Mouse (Mus musculus) left cerebral cortex, adult 8-10 months (tissue): ENCODE measurements around the gene Zfyve19. TPM values are rescaled to one million over a fixed set of nuclear protein-coding genes. Genes with fewer than 3 reads are reported as not detected.

Experiments
- DNase-seq, 2 experiments: peaks; one replicate each; pipeline ENCODE4 v3.0.0; 2022; ENCODE audit warnings: low spot score in 2 of 2
- total RNA-seq, 4 experiments: library from RNA; stranded (reverse); gene quantifications; 2 replicates each; pipeline ENCODE4 v1.2.4; 2022

The Zfyve19 gene
- total RNA-seq, 4 experiments from 2014 or later = 29.3 to 44.8 (median 35.4) TPM

DNA sequence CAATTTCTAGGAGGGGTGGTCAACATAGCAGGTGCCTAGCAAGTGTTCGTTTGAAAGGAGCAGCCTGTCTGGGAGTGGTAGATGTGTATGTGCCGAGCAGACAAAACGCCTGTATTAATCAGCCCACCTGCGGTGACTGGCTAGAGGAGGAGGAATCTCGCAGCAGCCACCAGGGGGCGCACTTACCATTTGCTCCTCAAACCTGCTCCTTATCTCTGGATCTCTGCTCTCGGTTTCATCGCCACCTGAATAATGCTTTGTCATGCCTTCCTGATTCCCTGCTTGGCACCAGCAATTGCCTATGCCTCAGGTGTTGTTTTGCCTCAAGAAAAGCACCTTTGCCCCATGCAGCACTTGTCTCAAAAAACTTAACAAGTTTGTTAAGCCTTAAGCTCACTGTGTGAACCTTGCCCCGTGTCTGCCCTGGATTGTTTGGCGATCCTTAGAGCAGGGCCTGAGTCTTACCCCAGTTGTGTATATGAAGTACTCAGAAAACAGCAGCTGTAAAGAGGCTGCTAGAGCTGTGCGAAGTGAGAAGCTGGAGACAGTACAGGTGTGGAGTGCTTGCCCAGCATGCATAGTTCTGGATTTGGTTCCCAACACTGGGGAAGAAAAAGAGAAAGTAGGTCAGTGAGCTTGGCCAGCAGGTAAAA is 42.5 kb downstream of the Zfyve19 start:
- peak; percentile 51 to 76 for DNase-seq

DNA sequence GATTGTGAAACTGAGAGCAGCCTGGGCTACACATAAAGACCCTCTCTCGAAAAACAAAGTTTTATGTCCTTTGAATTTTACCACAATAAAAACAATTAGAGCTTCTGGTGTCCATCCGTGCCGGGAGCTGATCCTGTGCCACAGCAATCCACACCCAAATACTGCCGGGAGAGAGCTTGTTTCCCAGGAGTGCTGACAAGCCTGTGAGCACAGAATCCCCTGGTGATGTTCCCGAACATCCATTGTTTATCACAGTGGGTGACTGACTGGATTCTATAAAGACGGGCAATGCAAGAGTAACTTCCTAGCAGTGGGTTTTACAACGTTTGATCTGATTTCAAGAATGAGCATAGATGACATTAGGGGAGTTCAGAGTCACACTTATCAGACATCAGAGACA is 46.6 kb downstream of the Zfyve19 start:
- DNase-seq = no peak

DNA sequence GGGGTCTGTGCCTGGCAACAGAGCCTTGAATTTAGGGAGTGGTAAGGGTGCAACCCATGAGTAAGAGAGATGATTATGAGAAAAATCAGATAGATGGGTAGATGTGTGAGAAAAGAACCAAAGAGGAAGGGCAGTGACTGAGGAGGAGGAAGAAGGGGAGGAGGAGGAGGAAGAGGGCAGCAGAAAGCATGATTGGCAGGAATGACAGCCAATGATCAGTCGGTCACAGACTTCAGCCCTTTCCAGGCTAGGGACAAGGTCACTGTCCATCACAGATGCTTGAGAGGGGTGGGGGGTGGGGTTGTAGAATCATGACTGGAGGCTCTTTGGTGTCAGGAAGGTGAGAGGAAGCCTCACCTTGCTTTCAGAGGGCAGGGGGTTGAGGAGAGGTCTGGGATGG is 52.1 kb downstream of the Zfyve19 start:
- DNase-seq = no peak

DNA sequence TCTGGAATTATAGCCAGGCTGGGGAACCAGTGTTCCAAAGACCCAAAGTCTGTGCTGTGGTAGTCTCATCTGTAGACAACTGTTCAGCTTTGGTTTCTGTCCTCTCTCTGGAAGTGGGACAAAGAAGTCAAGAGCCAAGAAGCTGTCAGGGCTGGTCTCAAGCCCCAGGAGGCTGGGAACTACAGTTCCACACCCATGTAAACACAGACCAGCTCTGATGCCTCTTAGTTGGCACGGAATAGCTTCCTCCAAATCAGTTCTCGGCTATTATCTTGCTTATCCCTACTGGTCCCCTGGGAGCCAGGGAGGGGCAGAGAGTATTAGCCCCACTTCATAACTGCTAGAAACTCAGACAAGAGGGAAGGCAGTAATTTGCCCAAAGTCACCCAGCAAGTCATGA is 52.9 kb downstream of the Zfyve19 start:
- no peak for DNase-seq

DNA sequence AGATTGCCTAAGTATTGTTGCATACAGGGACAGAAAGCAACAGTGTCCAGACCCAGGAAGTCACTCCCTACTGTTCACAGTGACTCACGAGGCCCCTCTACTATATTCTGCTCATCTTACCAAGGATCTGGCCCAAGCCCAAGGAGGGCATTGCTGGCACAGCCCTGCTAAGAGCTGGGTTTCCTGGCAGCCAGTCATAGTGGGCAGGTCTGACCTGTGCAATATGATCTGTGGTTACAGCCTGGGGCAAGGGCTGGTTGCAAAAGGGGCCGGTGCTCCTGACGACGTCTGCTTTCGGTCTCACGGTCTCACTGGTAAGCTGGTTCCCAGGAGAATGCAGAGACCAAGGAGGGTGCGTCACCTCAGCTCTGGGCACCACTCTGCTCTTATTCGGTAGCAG is 54.6 kb downstream of the Zfyve19 start:
- DNase-seq = no peak

DNA sequence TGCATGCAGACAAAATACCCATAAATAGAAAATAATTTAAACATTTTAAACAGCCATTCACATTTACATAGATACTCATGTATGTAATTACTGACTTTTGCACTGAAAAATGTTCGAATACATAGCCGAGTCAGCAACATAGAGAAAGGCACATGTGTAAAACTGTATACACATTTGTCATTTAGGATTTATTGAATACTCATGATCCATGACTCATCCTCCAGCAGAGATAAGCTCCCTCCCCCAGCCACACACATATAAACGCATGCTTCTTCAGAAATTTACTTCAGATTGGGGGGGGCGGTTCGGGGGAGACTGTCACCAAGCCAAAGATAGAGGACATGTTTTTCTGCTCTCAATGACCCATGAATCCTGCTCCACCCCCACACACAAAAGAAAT is 55.4 kb downstream of the Zfyve19 start:
- DNase-seq = no peak

Other genes with a start within 250 kb of the Zfyve19 start
- gene Ccdc32, start 179.2 kb upstream of the Zfyve19 start, total RNA-seq = 10 to 100 TPM; 43.1 to 49.6 (median 46.5) TPM
- 1 to 10 TPM; 6.6 to 9.1 (median 8.0) TPM for gene Rpusd2, start 173.8 kb upstream of the Zfyve19 start, total RNA-seq
- 1 to 10 TPM in 1 of 4 experiments, under 1 TPM in 3; 0.21 to 1.0 (median 0.29) TPM for gene Knl1, start 161.5 kb upstream of the Zfyve19 start, total RNA-seq
- gene Rad51, start 95.8 kb upstream of the Zfyve19 start, total RNA-seq = 1 to 10 TPM in 2 of 4 experiments, under 1 TPM in 2; 0.54 to 4.2 (median 1.2) TPM
- 10 to 100 TPM; 39.4 to 58.8 (median 48.2) TPM for gene Rmdn3, start 51.6 kb upstream of the Zfyve19 start, total RNA-seq
- not detected for gene Gchfr, start 40.8 kb upstream of the Zfyve19 start, total RNA-seq
- gene Gm14137, start 34.1 kb upstream of the Zfyve19 start, total RNA-seq = under 1 TPM in 1 of 4 experiments, not detected in 3; 0.16 TPM
- gene Dnajc17, start 178 bp downstream of the Zfyve19 start, total RNA-seq = 10 to 100 TPM; 15.9 to 21.6 (median 19.1) TPM
- gene Ppp1r14d, start 21.3 kb downstream of the Zfyve19 start, total RNA-seq = not detected
- 1 to 10 TPM; 2.0 to 3.7 (median 3.2) TPM for gene Spint1, start 28.7 kb downstream of the Zfyve19 start, total RNA-seq
- gene Rhov, start 62.7 kb downstream of the Zfyve19 start, total RNA-seq = 10 to 100 TPM; 11.1 to 12.5 (median 11.7) TPM
- gene Vps18, start 80.1 kb downstream of the Zfyve19 start, total RNA-seq = 10 to 100 TPM; 46.8 to 52.2 (median 49.4) TPM
- 1 to 10 TPM; 2.0 to 3.9 (median 3.0) TPM for gene Dll4, start 117.2 kb downstream of the Zfyve19 start, total RNA-seq
- 10 to 100 TPM in 1 of 4 experiments, 1 to 10 TPM in 3; 6.9 to 10.9 (median 8.1) TPM for gene Chac1, start 142.6 kb downstream of the Zfyve19 start, total RNA-seq